Mouse (Mus musculus) stomach, postnatal 0 days (tissue): ENCODE results near the gene Bloc1s4.

ENCODE experiments used
- CTCF ChIP-seq: IDR thresholded peaks from 2 replicates; pipeline ENCODE4 v1.5.1; 2016; ENCODE audit warnings: antibody characterized with exemption, low read depth, mild to moderate bottlenecking, moderate library complexity
- EP300 ChIP-seq: optimal IDR thresholded peaks from 2 replicates; pipeline ENCODE3; 2016; ENCODE audit warnings: antibody characterized with exemption

- TF ChIP-seq CTCF (no peak), EP300 (no peak)
Measured at GRCm38 (mm10) chr5:36769603-36770002, 21.2 kb upstream of the Bloc1s4 start.
